Comparison of ENCODE assay signal across 32 mouse cellular contexts in the genomic region with DNA sequence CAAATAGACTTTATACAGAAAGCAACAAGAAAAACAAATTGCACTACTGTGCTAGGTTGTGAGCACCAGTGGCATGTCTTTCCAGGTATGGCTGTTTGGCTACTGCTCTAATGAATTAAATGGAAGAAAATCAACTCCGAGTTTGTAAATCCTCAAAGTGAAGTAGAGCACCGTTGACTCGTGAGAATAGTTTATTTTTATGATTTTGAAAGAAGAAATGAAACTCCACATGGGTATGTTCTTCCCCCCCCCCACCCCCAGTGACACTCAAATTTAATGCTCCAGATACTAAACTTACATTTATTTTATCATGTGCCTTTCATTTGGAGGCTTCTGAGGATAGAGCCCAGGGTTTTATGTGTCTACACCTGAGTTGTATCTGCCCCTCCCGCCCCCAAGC. TPM values are rescaled to one million over a fixed set of nuclear protein-coding genes. Genes with fewer than 3 reads are reported as not detected.
"Had no signal": no experiment of that assay in that cellular context is flagged by ENCODE, and none has a peak within 500 bp of the region (broad histone marks: within the 10 kb centered on the region; RNA-seq: fewer than 3 reads in every experiment).

No protein-coding gene starts in this region.

- H3K27ac ChIP-seq: left cerebral cortex, adult 2 months; limb, embryonic 10.5 days; limb, embryonic 12.5 days; limb, embryonic 13.5 days; limb, embryonic 15.5 days; liver, embryonic 12.5 days; liver, embryonic 13.5 days; liver, embryonic 14.5 days; liver, embryonic 15.5 days; lung, embryonic 15.5 days; macrophage; midbrain, embryonic 10.5 days; midbrain, embryonic 12.5 days; midbrain, embryonic 13.5 days; midbrain, embryonic 15.5 days had no signal

- H3K4me3 ChIP-seq: left cerebral cortex, adult 2 months; limb, embryonic 10.5 days; limb, embryonic 12.5 days; limb, embryonic 13.5 days; limb, embryonic 15.5 days; liver, embryonic 12.5 days; liver, embryonic 13.5 days; liver, embryonic 15.5 days; lung, embryonic 15.5 days; megakaryocyte, embryonic 14.5 days; midbrain, embryonic 10.5 days; midbrain, embryonic 12.5 days; midbrain, embryonic 13.5 days; midbrain, embryonic 15.5 days; myocyte had no signal

- DNase-seq: left cerebral cortex, postnatal 4 days; liver; liver, embryonic 13.5 days; liver, postnatal 0 days; lung, adult 18-20 months; lung, adult 2 months; lung, embryonic 14.5 days; lung, postnatal 10 days; lung, postnatal 14 days; lung, postnatal 36 days; lung, postnatal 4 days; midbrain, embryonic 14.5 days had no signal

- H3K4me2 ChIP-seq: limb, embryonic 12.5 days; limb, embryonic 13.5 days; limb, embryonic 15.5 days; liver, embryonic 11.5 days; liver, embryonic 12.5 days; liver, embryonic 13.5 days; liver, embryonic 15.5 days; lung, embryonic 14.5 days; lung, embryonic 15.5 days; midbrain, embryonic 11.5 days; midbrain, embryonic 12.5 days; midbrain, embryonic 13.5 days; midbrain, embryonic 15.5 days had no signal

- H3K4me1 ChIP-seq: limb, embryonic 10.5 days; limb, embryonic 12.5 days; limb, embryonic 13.5 days; limb, embryonic 15.5 days; liver, embryonic 12.5 days; liver, embryonic 13.5 days; liver, embryonic 15.5 days; lung, embryonic 15.5 days; megakaryocyte, embryonic 14.5 days; midbrain, embryonic 12.5 days; midbrain, embryonic 13.5 days; midbrain, embryonic 15.5 days had no signal

- H3K9ac ChIP-seq: limb, embryonic 12.5 days; limb, embryonic 13.5 days; limb, embryonic 15.5 days; liver, embryonic 12.5 days; liver, embryonic 13.5 days; liver, embryonic 14.5 days; liver, embryonic 15.5 days; liver, postnatal 0 days; lung, embryonic 14.5 days; lung, embryonic 15.5 days; midbrain, embryonic 12.5 days; midbrain, embryonic 13.5 days; midbrain, embryonic 15.5 days had no signal

- H3K27me3 ChIP-seq: limb, embryonic 12.5 days; limb, embryonic 13.5 days; limb, embryonic 15.5 days; liver, embryonic 12.5 days; liver, embryonic 13.5 days; liver, embryonic 15.5 days; lung, embryonic 15.5 days; megakaryocyte, embryonic 14.5 days; midbrain, embryonic 15.5 days had no signal

- H3K36me3 ChIP-seq: limb, embryonic 10.5 days; limb, embryonic 12.5 days; limb, embryonic 13.5 days; limb, embryonic 15.5 days; liver, embryonic 12.5 days; liver, embryonic 13.5 days; liver, embryonic 15.5 days; lung, embryonic 15.5 days; midbrain, embryonic 10.5 days; midbrain, embryonic 12.5 days; midbrain, embryonic 13.5 days; midbrain, embryonic 15.5 days had no signal

- H3K9me3 ChIP-seq: limb, embryonic 10.5 days; limb, embryonic 12.5 days; limb, embryonic 13.5 days; limb, embryonic 15.5 days; liver, embryonic 12.5 days; liver, embryonic 13.5 days; liver, embryonic 15.5 days; lung, embryonic 15.5 days; midbrain, embryonic 10.5 days; midbrain, embryonic 12.5 days; midbrain, embryonic 13.5 days; midbrain, embryonic 15.5 days had no signal

RNA-seq across cellular contexts. Expression of a gene that starts 46.7 kb away (rescaled TPM):
- total RNA-seq: monocyte, adult 5-6 weeks had no signal
- polyA plus RNA-seq: liver, adult 2 months had no signal
